In genomic region chr13:93930561-93931340, GRCm38 (mm10) we compare ENCODE assay signal across 14 mouse cellular contexts.
DNase-seq lines count a peak whose midpoint lies in the region; ATAC-seq and TF ChIP-seq lines count a peak whose summit lies in the region.
"Had no signal": no experiment of that assay in that cellular context is flagged by ENCODE, and none has a peak within 500 bp of the region (broad histone marks: within the 10 kb centered on the region; RNA-seq: fewer than 3 reads in every experiment).

No protein-coding gene starts in this region.

- intact Hi-C loops in heart, adult 2 months (cut with DNase I), result loop anchor here (5.0 kb wide), 1 partner anchor 158 kb away; the partner anchor contains the start of gene Arsb
- intact Hi-C loops in left cerebral cortex, postnatal 4 days (cut with DNase I), result no loop called here

- H3K79me2 ChIP-seq in heart, adult 2 months (replicated peaks; ENCODE audit: control insufficient read depth, insufficient read depth, low read length), result no peaks in the 10 kb centered on the region

- no peak for TF ChIP-seq CTCF in heart, adult 2 months (IDR thresholded peaks at IDR 0.05)

- TF ChIP-seq POLR2A in heart, adult 2 months (IDR thresholded peaks at IDR 0.05; ENCODE audit: insufficient read depth, low read depth, low read length), result no peak

- no peak for ATAC-seq in monocyte, adult 5-6 weeks (replicated peaks; ENCODE audit: insufficient number of reproducible peaks, low FRiP score, low TSS enrichment, poor library complexity, severe bottlenecking)

- H3K4me1 ChIP-seq in heart, adult 2 months (ENCODE audit: control insufficient read depth, insufficient read depth, low read length), result no peaks in the 10 kb centered on the region

- H3K27ac ChIP-seq in heart, adult 2 months, result no peak overlapping the region
- H3K27ac ChIP-seq: embryonic facial prominence, embryonic 13.5 days; left cerebral cortex, adult 2 months had no signal

- H3K4me3 ChIP-seq in heart, adult 2 months, result no peak overlapping the region
- H3K4me3 ChIP-seq: embryonic facial prominence, embryonic 13.5 days; left cerebral cortex, adult 2 months had no signal

- no peaks in the 10 kb centered on the region for H3K36me3 ChIP-seq in heart, adult 2 months (ENCODE audit: control insufficient read depth, insufficient read depth, low read length)
- H3K36me3 ChIP-seq: embryonic facial prominence, embryonic 13.5 days had no signal

- DNase-seq in heart, adult 11 months, result peak; percentile 46
- DNase-seq in heart, adult 2 months, result no peak
- DNase-seq in left cerebral cortex, adult 11 months (ENCODE audit: low spot score), result peak; percentile 65
- DNase-seq in left cerebral cortex, postnatal 4 days, result no peak
- DNase-seq in left cerebral cortex, adult 18-20 months (ENCODE audit: low spot score in 2 of 2), result peak; percentile 64 to 71
- DNase-seq in telencephalon, adult 2 months (ENCODE audit: low read depth, low spot score), result peak; percentile 87
- DNase-seq in embryo, embryonic 10.5 days (ENCODE audit: low spot score), result no peak
- DNase-seq: adrenal gland, adult 8-10 months; cerebellum, adult 11-12 months; midbrain, embryonic 14.5 days; thymus, postnatal 4 days had no signal

- TF ChIP-seq EP300 in heart, adult 2 months (IDR thresholded peaks at IDR 0.05; ENCODE audit: insufficient read depth, low read depth, low read length), result no peak

- 60% methylated on average over 7 of the region's 7 CpGs for WGBS in heart, adult 2 months

- H3K9ac ChIP-seq in heart, adult 2 months (ENCODE audit: low read depth, low read length), result no peak overlapping the region
- H3K9ac ChIP-seq: embryonic facial prominence, embryonic 13.5 days had no signal

- H3K27me3 ChIP-seq in heart, adult 2 months (ENCODE audit: control insufficient read depth, insufficient read depth, low read length), result no peaks in the 10 kb centered on the region
- H3K27me3 ChIP-seq: embryonic facial prominence, embryonic 13.5 days had no signal

Comparison
In these comparisons a context has a peak if more than half of its experiments do, and no peak if none do; other contexts are left out.
1. DNase-seq: peak in heart, adult 11 months (single experiment), left cerebral cortex, adult 11 months (single experiment), left cerebral cortex, adult 18-20 months (2 of 2) and telencephalon, adult 2 months (single experiment); none in heart, adult 2 months (0 of 2), left cerebral cortex, postnatal 4 days (single experiment) and embryo, embryonic 10.5 days (single experiment).